Mouse (Mus musculus) fat pad, adult 2 months (tissue): Measurements from ENCODE around the gene Skp2.

ENCODE experiments used
- DNase-seq: peaks from one replicate; pipeline ENCODE4 v3.0.0-alpha.2; 2011; ENCODE audit warnings: low read depth, low spot score; ENCODE audit errors: extremely low read depth

Skp2 gene

GRCm38 (mm10) chr15:9078481-9079300 is 76.5 kb downstream of the Skp2 start:
- no peak for DNase-seq

GRCm38 (mm10) chr15:9075608-9076200 is 79.5 kb downstream of the Skp2 start:
- no peak for DNase-seq

GRCm38 (mm10) chr15:9074671-9075070 is 80.6 kb downstream of the Skp2 start:
- no peak for DNase-seq

- no peak for DNase-seq
These were observed 81.1 kb downstream of the Skp2 start for GRCm38 (mm10) chr15:9074139-9074538.

GRCm38 (mm10) chr15:9073684-9074083 is 81.5 kb downstream of the Skp2 start:
- DNase-seq, result no peak

- no peak for DNase-seq
These were observed 82.1 kb downstream of the Skp2 start for GRCm38 (mm10) chr15:9073067-9073608.

GRCm38 (mm10) chr15:9072630-9073029 is 82.6 kb downstream of the Skp2 start:
- DNase-seq, result no peak

- DNase-seq, result no peak
These were observed 83.4 kb downstream of the Skp2 start for GRCm38 (mm10) chr15:9071556-9072544.

GRCm38 (mm10) chr15:9070912-9071555 is 84.2 kb downstream of the Skp2 start, which contains the start of gene Nadk2:
Gene Nadk2 (plus strand): TSS chr15:9071260.
- peak; percentile 52 for DNase-seq

GRCm38 (mm10) chr15:9070353-9070752 is 84.9 kb downstream of the Skp2 start:
- no peak for DNase-seq

GRCm38 (mm10) chr15:9068881-9069280 is 86.3 kb downstream of the Skp2 start:
- DNase-seq, result no peak
